Mouse (Mus musculus) lung, postnatal 0 days (tissue): ENCODE results near the gene Arpc5. TPM values are rescaled to one million over a fixed set of nuclear protein-coding genes. Genes with fewer than 3 reads are reported as not detected.
"Not testable (repeated sequence)": the region's sequence is repeated elsewhere in the genome, so short reads cannot be mapped to it uniquely, and the experiment has no call there.

Experiments
- ATAC-seq: fragments of 200-750 bp; cut with Nextera tagmentation; 2 replicates; pipeline ENCODE4 v1.8.0; 2017; ENCODE audit warnings: moderate library complexity
- DNase-seq: peaks from one replicate; pipeline ENCODE4 v3.0.0-alpha.2; 2016; ENCODE audit warnings: low spot score
- H3K27ac ChIP-seq: fragments of 300-500 bp; sonication (generic); 2 replicates; pipeline ENCODE4 v1.5.1; 2014; ENCODE audit warnings: antibody characterized with exemption, mild to moderate bottlenecking, low read length, mixed read lengths
- H3K27me3 ChIP-seq: fragments of 300-500 bp; sonication (generic); replicated peaks from 2 replicates; pipeline ENCODE4 v1.6.1; 2014; ENCODE audit warnings: low read length, mixed read lengths; ENCODE audit not compliant: insufficient read depth
- H3K36me3 ChIP-seq: fragments of 300-500 bp; sonication (generic); 2 replicates; pipeline ENCODE4 v1.6.1; 2014; ENCODE audit warnings: low read length, mixed read lengths; ENCODE audit not compliant: insufficient read depth
- H3K4me1 ChIP-seq: fragments of 300-500 bp; sonication (generic); 2 replicates; pipeline ENCODE4 v1.6.1; 2014; ENCODE audit warnings: antibody characterized with exemption, low read depth, low read length, mixed read lengths; ENCODE audit not compliant: insufficient read depth
- H3K4me2 ChIP-seq: fragments of 300-500 bp; sonication (generic); replicated peaks from 2 replicates; pipeline ENCODE4 v1.6.1; 2014; ENCODE audit warnings: low read depth, mild to moderate bottlenecking, low read length, moderate library complexity, mixed read lengths
- H3K4me3 ChIP-seq: fragments of 300-500 bp; sonication (generic); 2 replicates; pipeline ENCODE4 v1.5.1; 2014; ENCODE audit warnings: low read depth, low read length
- H3K9ac ChIP-seq: fragments of 300-500 bp; sonication (generic); replicated peaks from 2 replicates; pipeline ENCODE4 v1.6.1; 2014; ENCODE audit warnings: low read depth, mild to moderate bottlenecking
- H3K9me3 ChIP-seq: fragments of 300-500 bp; sonication (generic); 2 replicates; pipeline ENCODE4 v1.6.1; 2016; ENCODE audit warnings: low read length, mixed read lengths
- CTCF ChIP-seq: IDR thresholded peaks from 2 replicates; pipeline ENCODE4 v1.5.1; 2016; ENCODE audit warnings: antibody characterized with exemption, mild to moderate bottlenecking
- EP300 ChIP-seq: IDR thresholded peaks from 2 replicates; pipeline ENCODE4 v1.6.1; 2016; ENCODE audit warnings: antibody characterized with exemption, mild to moderate bottlenecking, control low read depth
- WGBS: fragments of 180-500 bp; shearing (Covaris S2); extraction: QIAGEN DNeasy Blood & Tissue Kit; methylation state at CpG from one replicate; pipeline ENCODE4 v1.1.7; 2014; 5-methylcytosine and 5-hydroxymethylcytosine counted together
- polyA plus RNA-seq: library from polyadenylated mRNA; unstranded; fragments of >200 nt; fragmentation: Nextera tagmentation; extraction: Ambion mirVana; gene quantifications from 2 replicates; pipeline ENCODE4 v1.2.1, GENCODE M21; 2015

The Arpc5 gene
- polyA plus RNA-seq, 1 experiment from 2014 or later = 376 TPM

GRCm38 (mm10) chr1:152771016-152771415 lies 4.7 kb downstream of the Arpc5 start:
- Histone ChIP-seq H3K27me3 (no peaks in the 10 kb centered on the region), H3K9me3 (no peaks in the 10 kb centered on the region), H3K4me3 (no peak overlapping the region), H3K27ac (no peak overlapping the region), H3K9ac (no peak overlapping the region), H3K4me2 (no peak overlapping the region), H3K36me3 (peaks cover 32% of the 10 kb centered on the region), H3K4me1 (peaks cover under 1% of the 10 kb centered on the region; the same call in 1 of the 2 replicates)
- ATAC-seq = no peak
- TF ChIP-seq CTCF = no peak
- no peak for DNase-seq
- WGBS = 88% methylated on average over 9 of the region's 9 CpGs

GRCm38 (mm10) chr1:152774601-152775000 lies 8.3 kb downstream of the Arpc5 start:
- H3K36me3 ChIP-seq = peaks cover 29% of the 10 kb centered on the region

GRCm38 (mm10) chr1:152779071-152779737 lies 12.9 kb downstream of the Arpc5 start:
- peak; percentile 88 for ATAC-seq
- Histone ChIP-seq H3K36me3 (peaks cover 13% of the 10 kb centered on the region), H3K9ac (no peak overlapping the region), H3K9me3 (no peaks in the 10 kb centered on the region), H3K4me2 (no peak overlapping the region), H3K4me1 (no peaks in the 10 kb centered on the region), H3K27ac (no peak overlapping the region), H3K4me3 (no peak overlapping the region), H3K27me3 (no peaks in the 10 kb centered on the region)
- TF ChIP-seq CTCF (peak; percentile 87), EP300 (no peak)
- 18% methylated on average over 10 of the region's 10 CpGs for WGBS
- peak; percentile 70 for DNase-seq

More at GRCm38 (mm10) chr1:152774601-152775000, 8.3 kb downstream of the Arpc5 start:
- ATAC-seq, H3K27ac ChIP-seq, H3K4me1 ChIP-seq, H3K27me3 ChIP-seq, H3K4me2 ChIP-seq, H3K9me3 ChIP-seq, DNase-seq, H3K4me3 ChIP-seq, H3K9ac ChIP-seq: not testable (repeated sequence)
- 70% methylated on average over 3 of the region's 3 CpGs for WGBS

- no peak overlapping the region for H3K27ac ChIP-seq
- DNase-seq = no peak
Observed at GRCm38 (mm10) chr1:152784620-152785019, 18.3 kb downstream of the Arpc5 start.

GRCm38 (mm10) chr1:152785446-152785845 lies 19.1 kb downstream of the Arpc5 start:
- H3K4me3 ChIP-seq, H3K36me3 ChIP-seq, H3K4me2 ChIP-seq, DNase-seq, H3K27ac ChIP-seq, ATAC-seq, H3K9ac ChIP-seq, H3K9me3 ChIP-seq, H3K4me1 ChIP-seq, H3K27me3 ChIP-seq: not testable (repeated sequence)
- 81% methylated on average over 3 of the region's 3 CpGs for WGBS

More at GRCm38 (mm10) chr1:152784620-152785019, 18.3 kb downstream of the Arpc5 start:
- Histone ChIP-seq H3K36me3 (no peaks in the 10 kb centered on the region), H3K4me1 (no peaks in the 10 kb centered on the region), H3K4me3 (no peak overlapping the region), H3K9ac (no peak overlapping the region), H3K9me3 (no peaks in the 10 kb centered on the region), H3K27me3 (no peaks in the 10 kb centered on the region), H3K4me2 (no peak overlapping the region)
- WGBS = 97% methylated on average over 8 of the region's 8 CpGs
- no peak for ATAC-seq
- TF ChIP-seq CTCF (no peak), EP300 (no peak)

GRCm38 (mm10) chr1:152786953-152787352 lies 20.6 kb downstream of the Arpc5 start:
- WGBS = 69% methylated on average over 4 of the region's 4 CpGs
- Histone ChIP-seq H3K4me1 (no peaks in the 10 kb centered on the region), H3K27ac (no peak overlapping the region), H3K27me3 (no peaks in the 10 kb centered on the region), H3K4me3 (no peak overlapping the region), H3K4me2 (no peak overlapping the region), H3K36me3 (no peaks in the 10 kb centered on the region), H3K9ac (no peak overlapping the region), H3K9me3 (no peaks in the 10 kb centered on the region)
- TF ChIP-seq EP300 (peak; percentile 18; the same call in 1 of the 2 replicates), CTCF (no peak)
- peak; percentile 31 for ATAC-seq
- peak; percentile 67 for DNase-seq
